Mouse (Mus musculus): Measurements from ENCODE around the gene Mrpl11.

GRCm38 (mm10) chr19:4989434-4990255, 27.7 kb downstream of the Mrpl11 start:
- no peak for TF ChIP-seq NELFE (IDR thresholded peaks at IDR 0.05; ENCODE audit: low read depth, low read length)
- TF ChIP-seq POLR2A (IDR thresholded peaks at IDR 0.05; ENCODE audit: low read depth, low read length) = no peak
- no peak for TF ChIP-seq CTCF (conservative IDR thresholded peaks at IDR 0.05 in 1 of 2, IDR thresholded peaks at IDR 0.05 in 1 of 2; ENCODE audit: low read depth in 2 of 2, low read length in 2 of 2)
- no peak for TF ChIP-seq MAFK (IDR thresholded peaks at IDR 0.05; ENCODE audit: insufficient replicate concordance, low read length)
- no peak for TF ChIP-seq ETS1 (conservative IDR thresholded peaks at IDR 0.05; ENCODE audit: low read depth, low read length)
- no peak for TF ChIP-seq UBTF (IDR thresholded peaks at IDR 0.05; ENCODE audit: low read depth, low read length)
- no peak for TF ChIP-seq POLR2AphosphoS2 (IDR thresholded peaks at IDR 0.05; ENCODE audit: low read depth, low read length)
- TF ChIP-seq EP300 (IDR thresholded peaks at IDR 0.05; ENCODE audit: low read length) = no peak
